Mouse (Mus musculus) ES-E14 (cell line): ENCODE measurements around the gene Nt5c2.

Experiments used
- CHD2 ChIP-seq: IDR thresholded peaks from 2 replicates; pipeline ENCODE4 v1.6.1; 2014; ENCODE audit warnings: mild to moderate bottlenecking, low read depth, low read length, inconsistent platforms
- HCFC1 ChIP-seq: IDR thresholded peaks from 2 replicates; pipeline ENCODE4 v1.6.1; 2012; ENCODE audit warnings: low read length, inconsistent platforms, borderline replicate concordance; ENCODE audit not compliant: insufficient read depth

DNA sequence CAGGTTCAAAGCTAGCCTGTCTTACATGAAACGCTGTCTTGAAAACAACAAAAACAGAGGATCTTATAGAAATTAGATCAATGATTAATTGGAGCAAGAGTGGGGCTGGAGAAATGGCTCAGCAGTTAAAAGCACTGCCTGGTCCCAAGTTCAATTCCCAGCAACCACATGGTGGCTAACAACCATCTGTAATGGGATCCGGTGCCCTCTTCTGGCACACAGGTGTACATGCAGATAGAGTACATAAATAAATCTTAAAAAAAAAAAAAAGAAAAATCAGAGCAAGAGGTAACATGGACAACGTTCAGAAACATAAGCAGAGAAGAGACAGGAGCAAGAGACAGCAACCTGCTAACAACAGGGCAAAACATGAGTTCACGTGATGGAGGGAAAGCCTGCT, 11.6 kb upstream of the Nt5c2 start:
- no peak for TF ChIP-seq CHD2
- TF ChIP-seq HCFC1, result no peak
